Mouse (Mus musculus): ENCODE data around the gene Abcg5.

Gene Abcg5

DNA sequence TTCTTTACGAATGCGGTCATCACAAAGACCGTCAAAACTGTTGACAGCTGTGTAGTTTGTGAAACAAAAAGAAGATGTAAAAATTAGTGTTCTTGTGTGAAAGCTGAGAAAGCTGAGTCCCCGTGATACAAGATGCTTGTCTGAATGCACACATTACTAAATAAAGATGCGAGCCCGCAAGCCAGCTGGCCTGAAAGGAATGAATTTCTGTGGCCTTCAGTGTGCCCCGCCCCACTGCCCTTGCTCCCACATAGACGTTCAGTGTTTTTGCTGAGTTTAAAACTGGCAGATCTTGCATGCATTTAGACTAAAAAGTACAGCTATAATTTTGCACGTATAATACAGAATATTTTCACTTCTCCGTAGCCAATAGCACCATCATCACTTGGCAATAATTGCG is 67.0 kb downstream of the Abcg5 start:
- DNase-seq (ENCODE audit: low read depth in 1 of 2, low spot score in 2 of 2): no peak

DNA sequence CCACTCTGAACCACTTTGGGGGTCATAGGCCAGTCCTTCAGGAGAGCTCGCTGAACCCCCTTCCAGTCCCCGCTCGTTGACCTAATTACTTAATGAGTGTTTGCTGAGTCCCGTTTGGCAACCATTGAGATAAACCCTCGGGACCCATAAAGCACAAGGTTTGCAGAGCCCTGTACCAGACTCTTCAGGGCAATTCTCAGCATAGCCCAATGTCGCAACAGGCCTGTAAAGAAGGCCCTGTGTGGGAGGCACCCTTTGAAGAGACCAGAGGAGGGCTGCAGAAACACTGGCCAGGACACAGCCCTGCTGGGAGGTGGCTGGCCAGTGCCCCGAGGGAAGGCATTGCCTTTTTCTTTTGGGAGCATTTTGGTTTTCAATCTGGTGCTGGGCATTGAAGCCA is 70.8 kb downstream of the Abcg5 start:
- DNase-seq (ENCODE audit: low read depth in 1 of 2, low spot score in 2 of 2): no peak

DNA sequence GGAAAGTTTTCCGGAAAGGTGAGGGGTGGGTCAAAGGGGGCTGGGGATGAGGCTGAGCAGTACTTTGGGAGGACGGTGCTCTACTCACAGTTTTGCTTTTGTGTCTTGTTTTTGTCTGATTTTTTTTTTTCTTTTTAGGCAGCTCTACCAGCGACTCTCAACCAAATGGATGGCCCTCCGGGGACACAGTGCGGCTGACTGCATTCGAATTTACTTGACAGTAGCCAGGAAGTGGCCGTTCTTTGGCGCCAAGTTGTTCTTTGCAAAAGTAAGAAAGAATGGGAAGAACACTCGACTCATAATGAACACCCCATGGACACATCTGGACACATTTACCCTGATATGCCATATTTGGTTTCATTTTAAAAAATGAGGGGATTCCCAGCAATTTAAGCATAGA is 71.3 kb downstream of the Abcg5 start:
- no peak for DNase-seq (ENCODE audit: low read depth in 1 of 2, low spot score in 2 of 2)

DNA sequence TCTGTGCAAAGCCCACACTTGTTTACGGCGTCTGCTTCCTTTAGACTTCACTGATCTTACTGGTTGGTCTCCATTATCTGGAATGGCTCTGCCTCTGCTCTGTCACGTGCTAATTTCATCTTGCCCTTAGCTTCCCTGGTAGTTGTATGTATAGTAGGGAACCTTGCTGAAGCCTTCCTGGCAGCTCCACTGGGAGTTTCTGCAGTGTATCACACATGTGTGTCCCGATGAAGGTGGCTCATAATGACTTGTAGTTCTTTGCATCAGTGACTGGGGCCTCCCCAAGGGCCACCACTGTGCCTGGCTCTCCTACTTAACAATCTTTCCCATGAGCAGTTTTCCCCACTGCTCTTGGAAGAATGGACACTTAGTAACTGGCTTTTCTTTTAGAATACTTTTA is 74.2 kb downstream of the Abcg5 start:
- DNase-seq (ENCODE audit: low read depth in 1 of 2, low spot score in 2 of 2): no peak

Measured in monocyte, adult 2 months (primary cell).